Mouse (Mus musculus) liver, embryonic 14.5 days (tissue): Measurements from ENCODE around the gene Itgae.

Source experiments
- CTCF ChIP-seq: IDR thresholded peaks from 2 replicates; pipeline ENCODE4 v1.5.1; 2016; ENCODE audit warnings: antibody characterized with exemption, low read depth, control low read depth
- EP300 ChIP-seq: IDR thresholded peaks from 2 replicates; pipeline ENCODE4 v1.6.1; 2016; ENCODE audit warnings: antibody characterized with exemption, low read depth

DNA sequence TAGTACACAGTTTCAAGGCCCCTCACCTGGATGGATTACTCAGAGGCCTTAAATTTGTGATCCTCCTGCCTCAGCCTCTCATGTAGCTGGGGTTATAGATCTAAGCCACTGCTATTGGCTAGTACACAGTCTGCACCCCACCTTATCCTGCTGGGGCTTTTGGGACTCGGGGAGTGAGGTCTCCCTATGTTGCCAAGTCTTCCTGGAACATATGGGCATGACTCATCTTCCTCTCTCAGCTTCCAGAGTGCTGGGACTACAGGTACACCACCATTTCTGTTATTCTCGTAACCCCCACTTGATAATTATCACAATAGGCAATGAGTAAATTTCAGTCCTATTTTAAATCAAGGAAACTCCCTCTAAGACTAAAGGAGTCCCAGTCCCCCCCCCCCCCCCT, 104.1 kb downstream of the Itgae start:
- TF ChIP-seq EP300 (no peak), CTCF (no peak)
